Mouse (Mus musculus) layer of hippocampus, adult 9-11 months (tissue): ENCODE results near the gene Jakmip3.

ENCODE experiments used
- DNase-seq: peaks from one replicate; pipeline ENCODE4 v3.0.0; 2022

The Jakmip3 gene

GRCm38 (mm10) chr7:139101286-139101804, 160.8 kb downstream of the Jakmip3 start:
- DNase-seq = no peak

DNA sequence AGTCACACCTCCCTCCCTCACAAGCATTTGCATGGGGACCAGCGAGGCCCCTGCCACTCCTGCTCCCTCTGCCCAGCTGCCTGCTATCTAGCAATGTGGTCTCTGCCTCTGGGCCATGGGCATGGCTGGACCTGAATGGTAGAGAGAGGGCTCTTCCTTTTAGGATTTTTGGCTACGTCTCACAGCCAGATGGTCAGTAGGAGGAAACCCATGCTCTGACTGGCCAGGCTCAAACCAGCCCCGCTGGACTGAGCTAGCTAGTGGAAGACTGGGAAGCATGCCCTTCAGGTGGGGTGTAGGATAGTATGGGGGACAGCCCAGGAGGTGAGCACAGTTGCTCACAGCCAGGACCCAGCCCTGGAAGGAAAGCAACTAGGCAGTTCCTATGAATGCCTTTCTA, 161.3 kb downstream of the Jakmip3 start:
- no peak for DNase-seq

- no peak for DNase-seq
Measured at GRCm38 (mm10) chr7:139103960-139104381, 163.4 kb downstream of the Jakmip3 start.

- no peak for DNase-seq
Measured at GRCm38 (mm10) chr7:139105076-139105475, 164.5 kb downstream of the Jakmip3 start.

DNA sequence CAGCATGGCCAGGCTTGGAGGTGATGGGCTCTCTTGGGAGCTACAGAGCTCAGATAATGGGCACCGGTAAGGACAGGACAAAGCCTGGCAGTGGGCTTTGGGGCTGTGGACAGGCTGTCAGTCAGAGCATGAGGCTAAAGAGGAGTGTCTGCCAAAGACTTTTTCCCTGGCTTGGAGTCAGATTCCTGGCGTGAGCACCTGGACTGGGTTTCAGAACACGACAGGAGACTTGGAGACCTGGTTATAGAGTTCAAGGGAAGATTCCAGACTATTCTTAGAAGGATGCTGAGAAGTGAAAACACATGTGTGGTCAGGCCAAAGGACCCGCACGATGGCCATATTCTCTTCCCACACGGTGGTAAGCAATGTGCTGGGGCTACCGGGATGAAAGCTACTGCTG, 165.2 kb downstream of the Jakmip3 start:
- no peak for DNase-seq

GRCm38 (mm10) chr7:139107908-139108650, 167.5 kb downstream of the Jakmip3 start:
- DNase-seq = peak; percentile 75

- DNase-seq = peak; percentile 84
Measured at GRCm38 (mm10) chr7:139119152-139119774, 178.7 kb downstream of the Jakmip3 start.

DNA sequence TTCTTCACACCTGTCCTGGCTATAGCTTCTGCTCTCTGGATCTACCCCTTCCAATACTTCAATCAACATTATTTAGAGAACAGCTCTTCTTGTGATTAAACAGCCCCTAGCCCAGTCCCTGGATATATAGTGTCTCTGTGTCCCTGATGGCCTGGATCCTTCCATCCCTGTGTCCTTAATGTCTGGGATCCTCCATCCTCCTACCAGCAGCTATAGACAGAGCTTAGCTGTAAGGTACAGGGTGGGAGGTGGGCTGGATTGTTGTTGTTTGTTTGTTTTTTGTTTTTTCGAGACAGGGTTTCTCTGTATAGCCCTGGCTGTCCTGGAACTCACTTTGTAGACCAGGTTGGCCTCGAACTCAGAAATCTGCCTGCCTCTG, 179.2 kb downstream of the Jakmip3 start:
- no peak for DNase-seq

GRCm38 (mm10) chr7:139125881-139126280, 185.4 kb downstream of the Jakmip3 start:
- no peak for DNase-seq

- peak; percentile 65 for DNase-seq
Measured at GRCm38 (mm10) chr7:139126549-139126948, 186.0 kb downstream of the Jakmip3 start.

- no peak for DNase-seq
Measured at GRCm38 (mm10) chr7:139128994-139129393, 188.5 kb downstream of the Jakmip3 start.

DNA sequence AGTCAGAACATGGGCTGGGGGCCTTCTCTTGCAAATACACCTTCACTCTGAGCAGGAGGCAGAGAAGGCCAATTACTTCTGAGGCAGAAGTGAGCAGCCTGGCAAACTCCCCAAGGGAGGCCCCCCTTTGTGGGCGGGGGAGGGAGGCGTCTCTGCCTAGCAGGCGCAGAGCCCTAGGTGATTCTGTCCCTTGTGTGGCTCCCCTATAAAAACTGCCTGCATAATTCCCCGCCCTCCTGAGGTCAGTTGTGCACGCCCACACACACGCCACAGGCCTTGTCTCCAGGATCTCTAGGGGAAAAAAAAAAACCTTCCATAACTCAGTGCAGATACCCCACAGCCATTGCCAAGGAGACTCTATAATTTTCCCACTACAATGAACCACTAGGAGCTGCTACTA, 189.8 kb downstream of the Jakmip3 start:
- no peak for DNase-seq

- no peak for DNase-seq
Measured at GRCm38 (mm10) chr7:139131538-139131937, 191.0 kb downstream of the Jakmip3 start.

- DNase-seq = peak; percentile 50
Measured at GRCm38 (mm10) chr7:139133446-139133845, 192.9 kb downstream of the Jakmip3 start.
